Comparison of ENCODE assay signal across 8 mouse cellular contexts in genomic region chr17:13684256-13684655, GRCm38 (mm10).
DNase-seq lines count a peak whose midpoint lies in the region; ATAC-seq and TF ChIP-seq lines count a peak whose summit lies in the region.

No protein-coding gene starts in this region.

- DNase-seq in gastrocnemius, adult 2 months = no peak
- DNase-seq in gastrocnemius, postnatal 14 days = no peak
- DNase-seq in left cerebral cortex, adult 2 months (ENCODE audit: extremely low spot score in 1 of 2, low spot score in 2 of 2) = no peak
- DNase-seq in left cerebral cortex, postnatal 14 days (ENCODE audit: low spot score in 2 of 2) = no peak
- DNase-seq in ES-E14 (ENCODE audit: low read depth, low spot score) = no peak
- DNase-seq in adrenal gland, postnatal 36 days = no peak
- no peak for DNase-seq in right cerebral cortex, postnatal 14 days

- TF ChIP-seq CTCF in gastrocnemius, adult 2 months (IDR thresholded peaks at IDR 0.05) = no peak
- TF ChIP-seq CTCF in left cerebral cortex, adult 2 months (IDR thresholded peaks at IDR 0.05) = no peak

- no peak overlapping the region for H3K4me3 ChIP-seq in gastrocnemius, adult 2 months
- H3K4me3 ChIP-seq in left cerebral cortex, adult 2 months = no peak overlapping the region
- H3K4me3 ChIP-seq in ES-E14 (ENCODE audit: insufficient read depth in 1 of 2, low read depth in 1 of 2, low read length in 2 of 2, poor library complexity in 1 of 2, severe bottlenecking in 1 of 2) = peak overlapping the region in 1 of 2 experiments; percentile 91; a peak in 3 of 4 replicates
- H3K4me3 ChIP-seq in limb, embryonic 15.5 days = no peak overlapping the region

- peak overlapping the region; percentile 24; the same call in 1 of the 2 replicates for H3K9ac ChIP-seq in ES-E14 (ENCODE audit: insufficient read depth, low read depth, low read length, poor library complexity, severe bottlenecking)
- H3K9ac ChIP-seq in limb, embryonic 15.5 days = no peak overlapping the region

- WGBS in limb, embryonic 15.5 days = 72% methylated on average over 7 of the region's 7 CpGs

- no peaks in the 10 kb centered on the region for H3K9me3 ChIP-seq in ES-E14 (ENCODE audit: control insufficient read depth, insufficient read depth, low read depth, low read length)
- no peaks in the 10 kb centered on the region for H3K9me3 ChIP-seq in limb, embryonic 15.5 days

- H3K4me1 ChIP-seq in ES-E14 (ENCODE audit: control insufficient read depth in 2 of 2, insufficient read depth in 2 of 2, low read length in 2 of 2, poor library complexity in 1 of 2) = peaks cover 10% of the 10 kb centered on the region in 2 experiments
- H3K4me1 ChIP-seq in limb, embryonic 15.5 days = peaks cover 20% of the 10 kb centered on the region

- no peak overlapping the region for H3K4me2 ChIP-seq in limb, embryonic 15.5 days

- peaks cover 4% of the 10 kb centered on the region; the same call in 1 of the 2 replicates for H3K36me3 ChIP-seq in ES-E14 (ENCODE audit: control insufficient read depth, insufficient read depth, low read length, poor library complexity, severe bottlenecking)
- H3K36me3 ChIP-seq in limb, embryonic 15.5 days = no peaks in the 10 kb centered on the region

- ATAC-seq in limb, embryonic 15.5 days (ENCODE audit: insufficient number of reproducible peaks, low FRiP score, low TSS enrichment, low read depth) = no peak

- H3K27me3 ChIP-seq in limb, embryonic 15.5 days = no peaks in the 10 kb centered on the region

- intact Hi-C loops in gastrocnemius, adult 2 months (cut with DNase I) = loop anchor here (2.0 to 5.0 kb wide), 2 partner anchors 15 to 148 kb away; no protein-coding TSS in a partner anchor
- intact Hi-C loops in gastrocnemius, postnatal 14 days (cut with DNase I; ENCODE audit: low total_unique reads) = no loop called here
- intact Hi-C loops in left cerebral cortex, adult 2 months (cut with DNase I) = loop anchor here (5.0 kb wide), 1 partner anchor 117 kb away; no protein-coding TSS in a partner anchor
- intact Hi-C loops in left cerebral cortex, postnatal 14 days (cut with DNase I) = loop anchor here (5.0 kb wide), 1 partner anchor 73 kb away; no protein-coding TSS in a partner anchor

- peak overlapping the region; percentile 91 for H3K27ac ChIP-seq in gastrocnemius, adult 2 months
- peak overlapping the region; percentile 48; the same call in 1 of the 2 replicates for H3K27ac ChIP-seq in left cerebral cortex, adult 2 months
- H3K27ac ChIP-seq in ES-E14 (ENCODE audit: insufficient read depth, low read depth, low read length, poor library complexity, severe bottlenecking) = peak overlapping the region; percentile 93
- peak overlapping the region; percentile 55; the same call in 1 of the 2 replicates for H3K27ac ChIP-seq in limb, embryonic 15.5 days

- in situ Hi-C loops in ES-E14 (cut with MboI; ENCODE audit: low sequenced_read_pairs in 2 of 2, unreplicated experiment in 2 of 2) = no loop called here

TF ChIP-seq in ES-E14, 5 proteins besides CTCF, POLR2A, EP300 and RAD21:
- no peak for TF ChIP-seq ZNF384 (IDR thresholded peaks at IDR 0.05; ENCODE audit: low read depth, low read length)
- no peak for TF ChIP-seq HCFC1 (IDR thresholded peaks at IDR 0.05; ENCODE audit: borderline replicate concordance, insufficient read depth, low read length)
- TF ChIP-seq CHD2 (IDR thresholded peaks at IDR 0.05; ENCODE audit: low read depth, low read length) = no peak
- no peak for TF ChIP-seq ZC3H11A (IDR thresholded peaks at IDR 0.05; ENCODE audit: borderline replicate concordance, low read depth, low read length)
- TF ChIP-seq MAFK (IDR thresholded peaks at IDR 0.05; ENCODE audit: insufficient read depth, low read depth, low read length) = no peak
TF ChIP-seq in ES-E14: peak in this region for 0.
